Mouse (Mus musculus): Measurements from ENCODE around the gene Olfr764-ps1.

DNA sequence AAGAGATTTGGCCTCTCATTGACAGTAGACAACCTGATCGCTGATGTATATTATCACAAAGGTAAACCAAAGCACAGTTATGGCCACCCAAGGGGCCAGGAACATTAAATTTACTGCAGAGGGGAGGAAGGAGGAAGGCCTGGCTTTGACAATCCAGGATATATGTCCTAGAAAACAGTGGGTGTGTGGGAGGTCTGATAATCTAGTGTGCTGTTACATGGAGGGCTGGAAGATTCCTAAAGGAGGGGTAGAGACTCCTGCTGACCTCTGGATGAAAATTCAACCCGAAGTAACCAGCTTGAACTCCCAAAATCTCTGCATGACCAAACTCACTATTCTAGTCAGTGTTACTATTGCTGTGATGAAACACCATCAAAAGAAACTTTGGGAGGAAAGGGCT is 11.4 kb downstream of the Olfr764-ps1 start:
- TF ChIP-seq POLR2A (IDR thresholded peaks at IDR 0.05; ENCODE audit: insufficient read length, low read depth) (no peak), REST (IDR thresholded peaks at IDR 0.05; ENCODE audit: insufficient read depth, insufficient read length) (no peak), POLR2AphosphoS2 (IDR thresholded peaks at IDR 0.05; ENCODE audit: insufficient read length, low read depth) (no peak), CEBPB (IDR thresholded peaks at IDR 0.05; ENCODE audit: insufficient read depth, poor library complexity, severe bottlenecking) (no peak), USF1 (IDR thresholded peaks at IDR 0.05; ENCODE audit: low read depth) (no peak), SRF (IDR thresholded peaks at IDR 0.05; ENCODE audit: control insufficient read depth, insufficient read length, low read depth) (no peak), E2F4 (IDR thresholded peaks at IDR 0.05; ENCODE audit: insufficient read depth) (no peak), TCF12 (IDR thresholded peaks at IDR 0.05; ENCODE audit: insufficient read depth, poor library complexity, severe bottlenecking) (no peak), MAX (IDR thresholded peaks at IDR 0.05; ENCODE audit: low read depth) (no peak), MYOD1 (IDR thresholded peaks at IDR 0.05; ENCODE audit: control insufficient read depth in 1 of 3, insufficient read length in 2 of 3, low read depth in 2 of 3) (no peak), MYOG (IDR thresholded peaks at IDR 0.05; ENCODE audit: control insufficient read depth in 1 of 3, insufficient read depth in 1 of 3, insufficient read length in 2 of 3, low read depth in 2 of 3) (no peak)
